28 mouse cellular contexts compared by ENCODE assay signal in the genomic region with DNA sequence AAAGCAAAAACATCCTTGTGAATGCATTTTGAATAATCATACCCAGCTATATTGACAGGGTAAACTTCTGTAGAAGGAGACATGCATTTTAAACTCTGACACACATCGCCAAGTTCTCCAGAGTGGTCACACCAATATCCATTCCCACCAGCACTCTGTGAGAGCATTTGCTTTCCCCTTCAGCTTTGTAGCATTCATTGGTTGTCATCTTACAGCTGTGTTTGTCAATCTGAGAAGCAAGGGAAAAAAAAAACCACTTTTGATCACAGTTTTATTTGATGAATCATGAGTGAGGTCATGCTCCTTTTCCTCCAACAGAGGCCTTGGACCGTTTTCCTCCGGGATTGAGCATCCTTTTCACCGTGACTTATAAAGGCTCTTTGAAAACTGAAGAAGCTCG.
"Had no signal": no experiment of that assay in that cellular context is flagged by ENCODE, and none has a peak within 500 bp of the region (broad histone marks: within the 10 kb centered on the region; RNA-seq: fewer than 3 reads in every experiment).

No protein-coding gene starts in this region.

- H3K9ac ChIP-seq: limb, embryonic 12.5 days; limb, embryonic 13.5 days; limb, embryonic 15.5 days; liver, embryonic 12.5 days; liver, embryonic 13.5 days; liver, embryonic 14.5 days; liver, embryonic 15.5 days; liver, postnatal 0 days; lung, embryonic 14.5 days; lung, embryonic 15.5 days; midbrain, embryonic 12.5 days; midbrain, embryonic 13.5 days; midbrain, embryonic 15.5 days had no signal

- DNase-seq: left cerebral cortex, postnatal 4 days; liver; liver, embryonic 13.5 days; liver, postnatal 0 days; lung, adult 18-20 months; lung, adult 2 months; lung, embryonic 14.5 days; lung, postnatal 10 days; lung, postnatal 14 days; lung, postnatal 36 days; lung, postnatal 4 days had no signal

- H3K27me3 ChIP-seq: limb, embryonic 12.5 days; limb, embryonic 13.5 days; limb, embryonic 15.5 days; liver, embryonic 12.5 days; lung, embryonic 15.5 days; midbrain, embryonic 15.5 days had no signal

- H3K4me2 ChIP-seq: limb, embryonic 12.5 days; limb, embryonic 13.5 days; limb, embryonic 15.5 days; liver, embryonic 11.5 days; liver, embryonic 12.5 days; liver, embryonic 13.5 days; liver, embryonic 15.5 days; lung, embryonic 14.5 days; lung, embryonic 15.5 days; midbrain, embryonic 11.5 days; midbrain, embryonic 12.5 days; midbrain, embryonic 13.5 days; midbrain, embryonic 15.5 days had no signal

- H3K4me1 ChIP-seq: limb, embryonic 12.5 days; limb, embryonic 15.5 days; liver, embryonic 12.5 days; liver, embryonic 13.5 days; liver, embryonic 15.5 days; lung, embryonic 15.5 days; megakaryocyte, embryonic 14.5 days had no signal

- H3K27ac ChIP-seq: limb, embryonic 10.5 days; limb, embryonic 12.5 days; limb, embryonic 13.5 days; limb, embryonic 15.5 days; liver, embryonic 12.5 days; liver, embryonic 13.5 days; liver, embryonic 14.5 days; liver, embryonic 15.5 days; lung, embryonic 15.5 days; macrophage; midbrain, embryonic 10.5 days; midbrain, embryonic 12.5 days; midbrain, embryonic 13.5 days; midbrain, embryonic 15.5 days had no signal

- ATAC-seq: liver, embryonic 12.5 days; liver, postnatal 0 days; lung, postnatal 0 days had no signal

- H3K36me3 ChIP-seq: limb, embryonic 10.5 days; limb, embryonic 12.5 days; limb, embryonic 13.5 days; limb, embryonic 15.5 days; liver, embryonic 12.5 days; liver, embryonic 13.5 days; liver, embryonic 15.5 days; lung, embryonic 15.5 days; midbrain, embryonic 10.5 days; midbrain, embryonic 12.5 days; midbrain, embryonic 13.5 days; midbrain, embryonic 15.5 days had no signal

- H3K4me3 ChIP-seq: limb, embryonic 10.5 days; limb, embryonic 12.5 days; limb, embryonic 13.5 days; limb, embryonic 15.5 days; liver, embryonic 12.5 days; liver, embryonic 13.5 days; liver, embryonic 15.5 days; lung, embryonic 15.5 days; megakaryocyte, embryonic 14.5 days; midbrain, embryonic 10.5 days; midbrain, embryonic 12.5 days; midbrain, embryonic 13.5 days; midbrain, embryonic 15.5 days had no signal

- H3K9me3 ChIP-seq: limb, embryonic 10.5 days; limb, embryonic 12.5 days; limb, embryonic 13.5 days; limb, embryonic 15.5 days; liver, embryonic 12.5 days; liver, embryonic 13.5 days; liver, embryonic 15.5 days; lung, embryonic 15.5 days; midbrain, embryonic 10.5 days; midbrain, embryonic 12.5 days; midbrain, embryonic 13.5 days; midbrain, embryonic 15.5 days had no signal
